In genomic region chr5:124943793-124944383, GRCm38 (mm10) we compare ENCODE assay signal across 10 mouse cellular contexts. TPM values are rescaled to one million over a fixed set of nuclear protein-coding genes. Genes with fewer than 3 reads are reported as not detected.
A peak's percentile ranks its signal among the peaks of the same experiment; 100 is the strongest.
DNase-seq lines count a peak whose midpoint lies in the region; ATAC-seq lines count a peak whose summit lies in the region.
"Had no signal": no experiment of that assay in that cellular context is flagged by ENCODE, and none has a peak within 500 bp of the region (broad histone marks: within the 10 kb centered on the region; RNA-seq: fewer than 3 reads in every experiment).

No protein-coding gene starts in this region.

- H3K27ac ChIP-seq in embryonic facial prominence, embryonic 11.5 days (replicated peaks; ENCODE audit: low read depth, low read length), result no peak overlapping the region
- H3K27ac ChIP-seq in embryonic facial prominence, embryonic 10.5 days (replicated peaks), result no peak overlapping the region
- H3K27ac ChIP-seq: heart, embryonic 13.5 days had no signal

- no peaks in the 10 kb centered on the region for H3K27me3 ChIP-seq in embryonic facial prominence, embryonic 11.5 days (ENCODE audit: control insufficient read depth, insufficient read depth, low read length)
- no peaks in the 10 kb centered on the region for H3K27me3 ChIP-seq in embryonic facial prominence, embryonic 10.5 days (replicated peaks; ENCODE audit: low read depth, poor library complexity, severe bottlenecking)
- H3K27me3 ChIP-seq: heart, embryonic 13.5 days; Patski had no signal

- H3K36me3 ChIP-seq in embryonic facial prominence, embryonic 11.5 days (replicated peaks; ENCODE audit: control insufficient read depth, insufficient read depth, low read depth, low read length), result no peaks in the 10 kb centered on the region
- H3K36me3 ChIP-seq in embryonic facial prominence, embryonic 10.5 days (replicated peaks), result no peaks in the 10 kb centered on the region
- H3K36me3 ChIP-seq: heart, embryonic 13.5 days had no signal

- no peak overlapping the region for H3K4me3 ChIP-seq in embryonic facial prominence, embryonic 11.5 days (ENCODE audit: low read depth, low read length)
- no peak overlapping the region for H3K4me3 ChIP-seq in embryonic facial prominence, embryonic 10.5 days
- H3K4me3 ChIP-seq: heart, embryonic 13.5 days had no signal

- no peak overlapping the region for H3K4me2 ChIP-seq in embryonic facial prominence, embryonic 11.5 days (ENCODE audit: low read depth, low read length)
- H3K4me2 ChIP-seq: heart, embryonic 13.5 days had no signal

- no peak overlapping the region for H3K9ac ChIP-seq in embryonic facial prominence, embryonic 11.5 days (replicated peaks; ENCODE audit: low read length)
- H3K9ac ChIP-seq: heart, embryonic 13.5 days had no signal

- WGBS in embryonic facial prominence, embryonic 11.5 days, result 66% methylated on average over 12 of the region's 12 CpGs
- WGBS in embryonic facial prominence, embryonic 10.5 days, result 67% methylated on average over 12 of the region's 12 CpGs

- H3K9me3 ChIP-seq in embryonic facial prominence, embryonic 11.5 days (replicated peaks; ENCODE audit: control insufficient read depth, low read length), result no peaks in the 10 kb centered on the region
- peaks cover 11% of the 10 kb centered on the region; the same call in 1 of the 2 replicates for H3K9me3 ChIP-seq in embryonic facial prominence, embryonic 10.5 days

- DNase-seq in embryonic facial prominence, embryonic 11.5 days (ENCODE audit: low spot score), result peak; percentile 40
- no peak for DNase-seq in embryonic facial prominence, embryonic 10.5 days (ENCODE audit: low spot score)
- DNase-seq in spleen, adult 18-20 months, result peak; percentile 38 to 66
- no peak for DNase-seq in spleen, adult 12 weeks (ENCODE audit: low spot score)
- DNase-seq in cerebellum, postnatal 36 days, result peak; percentile 73 to 76
- DNase-seq in thymus, postnatal 10 days (ENCODE audit: low spot score in 2 of 2), result peak; percentile 45 to 75

- no peak for ATAC-seq in embryonic facial prominence, embryonic 11.5 days (replicated peaks; ENCODE audit: insufficient number of reproducible peaks, low FRiP score, low TSS enrichment, low read depth)
- ATAC-seq in inflammation-experienced regulatory T-cells, adult 6 months, result peak; percentile 60
- ATAC-seq in megakaryocyte progenitor cell, adult 5-6 weeks (replicated peaks; ENCODE audit: poor library complexity), result peak; percentile 93
- ATAC-seq: Patski had no signal

- H3K4me1 ChIP-seq in embryonic facial prominence, embryonic 11.5 days (ENCODE audit: control insufficient read depth, insufficient read depth, low read length), result no peaks in the 10 kb centered on the region
- H3K4me1 ChIP-seq in embryonic facial prominence, embryonic 10.5 days, result peaks cover 7% of the 10 kb centered on the region

RNA-seq across cellular contexts. Expression of gene Rflna, which starts 59.1 kb away (rescaled TPM):
- polyA plus RNA-seq in embryonic facial prominence, embryonic 11.5 days (2014; fragmentation: Nextera tagmentation; extraction: Ambion mirVana), result 7.2 and 10.3 TPM in 2 replicates
- polyA plus RNA-seq in embryonic facial prominence, embryonic 10.5 days (2016; fragmentation: Nextera tagmentation; extraction: Ambion mirVana), result 5.1 and 6.9 TPM in 2 replicates
- under 1 TPM in 2 of 3 experiments, not detected in 1; 0.36 to 0.87 TPM for polyA plus RNA-seq in inflammation-experienced regulatory T-cells, adult 6 months (2017; shearing (Covaris generic))
- not detected in 2 replicates for total RNA-seq in megakaryocyte progenitor cell, adult 5-6 weeks (2015)
- not detected in 2 replicates for total RNA-seq in megakaryocyte progenitor cell, adult 5-6 weeks (2017)

Comparison
In these comparisons a context has a peak if more than half of its experiments do, and no peak if none do; other contexts are left out.
1. DNase-seq: peak in embryonic facial prominence, embryonic 11.5 days (single experiment), spleen, adult 18-20 months (2 of 2), cerebellum, postnatal 36 days (2 of 2) and thymus, postnatal 10 days (2 of 2); none in embryonic facial prominence, embryonic 10.5 days (single experiment) and spleen, adult 12 weeks (single experiment).